Mouse (Mus musculus) ovary, postnatal 14 days (tissue): Measurements from ENCODE around the gene Vil1.
A peak's percentile ranks its signal among the peaks of the same experiment; 100 is the strongest.

Source experiments
- DNase-seq: peaks from one replicate; pipeline ENCODE4 v3.0.0; 2022; ENCODE audit warnings: low spot score

Gene Vil1

DNA sequence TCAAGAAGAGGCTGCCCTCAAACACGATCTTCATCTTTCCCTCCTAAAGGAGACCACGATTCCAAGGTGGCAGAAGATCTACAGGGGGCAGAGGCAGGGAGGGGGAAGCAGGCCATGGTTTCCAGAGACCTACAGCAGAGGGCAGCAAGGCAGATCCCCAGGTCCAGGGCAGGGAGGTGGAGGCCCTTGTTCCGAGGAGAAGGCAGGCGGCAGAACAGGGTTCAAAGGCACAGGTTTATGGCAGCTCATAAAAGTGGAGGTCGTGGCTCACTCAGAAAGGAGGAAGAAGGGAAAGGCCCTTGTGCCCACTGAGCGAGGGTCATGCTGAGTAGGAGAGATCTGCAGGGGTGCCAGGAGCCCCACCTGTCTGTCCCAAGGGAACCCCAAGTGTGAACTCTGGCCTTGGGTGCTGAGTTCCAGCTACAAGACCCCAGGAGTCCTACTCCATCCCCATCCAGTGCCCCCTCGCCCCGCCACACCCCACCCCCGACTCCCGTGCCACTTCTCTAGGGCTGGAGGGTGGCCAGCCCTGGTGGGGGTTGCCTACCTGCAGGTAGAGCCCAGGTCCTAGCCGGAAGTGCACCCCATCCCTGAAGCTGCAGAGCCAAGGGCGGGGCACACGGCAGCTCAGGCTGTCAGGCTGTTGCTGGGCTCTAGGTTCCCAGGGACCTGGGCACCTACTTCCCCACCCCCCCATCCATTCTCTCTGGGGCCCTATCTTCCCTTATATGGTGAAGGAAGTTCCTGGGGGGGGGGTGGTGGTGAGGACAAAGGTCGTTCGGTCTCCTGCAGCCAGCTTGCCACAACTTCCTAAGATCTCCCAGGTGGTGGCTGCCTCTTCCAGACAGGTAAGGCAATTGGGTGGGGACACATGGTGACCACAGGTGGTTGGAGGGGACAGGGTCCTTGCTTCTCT, at the start of gene Vil1:
Vil1 (plus strand) TSS at position 788 of the 916 bp plus-strand sequence.
- no peak for DNase-seq

DNA sequence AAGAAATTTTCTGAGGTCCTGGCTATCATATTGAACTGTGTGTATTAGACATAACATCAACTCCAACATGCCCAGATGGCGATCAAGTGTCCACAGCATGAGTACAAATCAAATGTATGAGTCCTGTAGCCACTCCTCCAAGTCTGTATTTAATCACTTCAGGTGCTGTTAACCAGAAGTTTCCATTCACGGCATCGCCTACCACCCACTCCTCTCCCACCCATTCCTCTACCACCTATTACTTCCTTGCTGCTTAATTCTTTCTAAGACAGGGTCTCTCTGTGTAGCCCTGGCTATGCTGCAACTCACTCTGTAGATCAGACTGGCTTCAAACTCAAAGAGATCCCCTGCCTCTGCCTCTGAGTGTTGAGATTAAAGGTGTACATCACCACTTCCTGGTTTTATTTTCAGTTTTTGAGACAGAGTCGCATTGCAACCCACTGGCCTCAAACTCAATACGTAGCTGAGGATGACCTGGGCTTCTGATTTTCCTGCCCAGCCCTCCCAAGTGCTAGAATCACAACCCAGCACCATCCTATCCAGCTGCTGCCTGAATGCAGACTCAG, 49.1 kb upstream of the Vil1 start:
- DNase-seq, result no peak

DNA sequence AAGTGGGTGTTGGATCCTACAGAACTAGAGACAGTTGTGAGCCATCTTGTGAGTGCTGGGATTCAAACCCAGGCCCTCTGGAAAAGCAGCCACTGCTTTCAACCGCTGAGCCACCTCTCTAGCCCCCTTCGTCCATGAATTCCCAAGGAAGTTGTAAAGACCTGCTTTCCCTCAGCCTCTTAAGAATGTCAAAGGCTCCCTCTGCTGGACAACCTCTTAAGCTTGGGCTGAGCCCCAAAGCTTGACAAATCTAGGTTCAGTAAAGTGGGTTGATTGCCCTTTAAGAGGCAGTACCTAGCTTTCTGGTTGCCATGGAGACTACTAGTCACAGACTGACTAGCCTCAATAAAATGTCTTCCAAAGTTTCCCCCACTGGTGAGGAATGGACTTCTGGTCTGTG, 47.4 kb upstream of the Vil1 start, which contains the start of gene Catip:
Catip (plus strand) TSS at position 297 of the 400 bp plus-strand sequence.
- peak; percentile 77 for DNase-seq

DNA sequence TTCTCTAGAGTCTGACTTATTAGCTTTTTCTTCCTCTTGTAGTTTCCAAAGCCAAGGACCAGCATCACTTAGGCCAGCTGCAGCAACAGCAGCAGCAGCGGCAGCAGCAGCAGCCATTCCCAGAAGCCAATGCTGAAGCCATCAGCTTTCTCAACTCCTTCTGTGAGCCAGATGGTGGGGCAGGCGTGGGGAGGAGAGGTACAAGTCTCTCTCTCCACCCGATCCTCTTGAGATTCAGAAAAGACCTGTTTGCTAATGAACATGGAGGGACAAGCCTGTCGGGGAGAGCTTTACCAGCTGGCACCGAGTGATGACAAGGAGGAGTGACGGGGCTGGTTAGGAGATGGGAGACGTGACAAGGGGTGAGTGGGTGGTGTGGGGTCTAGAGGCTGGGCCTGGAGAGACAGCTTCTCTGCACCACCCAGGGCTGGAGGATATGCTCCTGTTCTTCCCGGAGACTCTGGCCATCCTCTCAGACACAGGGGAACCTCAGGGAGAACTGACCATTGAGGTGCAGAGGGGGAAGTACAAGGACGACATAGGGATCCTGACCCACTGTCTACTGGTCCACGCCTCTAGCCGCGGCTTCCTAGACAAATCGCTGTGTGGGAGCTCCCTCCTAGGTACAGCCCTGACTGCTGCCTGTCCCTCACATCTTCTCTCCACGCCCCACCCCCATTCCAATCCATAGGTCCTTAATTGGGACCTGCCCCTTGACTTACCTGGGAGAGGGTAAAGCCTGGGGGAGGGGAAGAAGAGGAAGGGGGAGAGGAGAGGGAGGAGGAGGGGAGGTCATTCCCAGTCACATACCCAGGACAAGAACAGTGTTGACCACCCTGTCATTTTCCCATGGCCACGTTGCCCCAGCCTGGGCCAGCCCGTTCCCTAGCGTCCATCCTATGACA, 46.6 kb upstream of the Vil1 start:
- no peak for DNase-seq

DNA sequence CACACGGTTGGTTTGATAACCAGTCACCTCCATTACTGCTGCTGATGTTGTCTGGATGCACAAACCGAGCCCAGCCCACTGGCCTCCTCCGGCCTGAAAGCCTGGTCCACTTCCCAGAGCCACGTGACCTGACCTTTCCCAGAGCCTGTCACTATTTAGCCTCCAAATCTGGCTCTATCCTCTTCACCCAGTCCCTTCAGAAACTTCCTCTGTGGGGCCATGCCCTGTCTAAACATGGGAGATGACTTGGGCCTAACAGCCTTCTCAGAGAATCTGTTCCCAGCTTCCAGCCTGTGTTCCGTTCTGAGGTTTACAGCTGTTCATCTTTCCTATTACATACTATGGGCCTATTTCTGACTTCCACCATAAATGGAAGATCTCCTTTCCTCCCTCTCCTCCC, 45.7 kb upstream of the Vil1 start:
- DNase-seq, result no peak

DNA sequence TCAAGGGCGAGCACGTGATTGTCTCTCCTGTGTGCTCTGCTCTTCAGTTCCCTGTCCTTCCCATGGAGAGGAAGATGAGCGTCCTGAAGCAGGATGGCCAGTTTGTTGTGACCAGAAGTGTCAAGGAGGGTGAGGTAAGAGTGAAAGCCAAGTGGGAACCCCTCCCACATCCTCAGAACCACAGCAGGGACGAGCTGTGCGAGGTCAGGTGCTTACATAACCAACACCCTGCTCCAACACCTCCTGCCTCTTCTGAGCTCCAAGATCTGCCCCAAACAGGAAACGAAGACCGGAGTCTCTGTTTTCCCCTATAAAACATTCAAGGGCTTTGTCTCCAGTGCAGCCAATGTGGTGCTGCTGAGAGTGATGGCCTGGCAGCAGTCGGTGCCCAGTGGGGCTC, 44.9 kb upstream of the Vil1 start:
- DNase-seq, result no peak

DNA sequence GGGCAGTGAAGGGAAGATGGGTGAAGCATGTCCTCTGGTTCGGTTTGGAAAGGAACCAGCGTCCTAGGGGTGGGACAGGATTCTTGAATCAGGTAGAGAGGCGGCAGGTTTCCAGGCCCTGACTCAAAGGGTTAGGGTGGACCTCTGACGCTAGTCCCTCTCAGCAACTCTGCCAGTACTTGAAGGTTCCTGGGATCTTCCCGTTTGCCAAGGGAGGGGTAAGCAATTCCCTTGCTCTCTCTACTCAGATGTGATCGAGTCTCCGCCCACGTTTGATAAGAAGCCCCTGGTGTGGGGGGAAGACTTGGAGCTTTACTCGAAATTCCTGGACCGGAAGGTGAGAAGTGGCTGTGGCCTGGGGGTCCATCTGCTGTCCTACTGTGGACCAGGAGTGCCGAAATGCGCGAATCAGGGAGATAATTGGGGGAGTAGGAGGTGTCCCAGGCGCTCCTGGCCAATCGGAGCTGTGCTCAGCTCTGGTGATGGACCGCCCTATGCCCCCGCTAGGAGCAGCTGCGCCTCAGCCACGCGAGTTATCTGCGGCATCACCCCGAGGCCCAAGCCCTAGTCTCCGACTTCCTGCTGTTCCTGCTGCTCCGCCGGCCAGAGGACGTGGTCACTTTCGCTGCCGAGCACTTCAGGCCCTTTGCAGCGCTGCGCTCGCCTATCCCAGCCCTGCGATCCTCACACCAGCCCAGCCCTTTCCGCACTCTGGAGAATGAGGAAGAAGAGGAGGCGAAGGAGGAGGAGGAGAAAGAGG, 41.1 kb upstream of the Vil1 start:
- peak; percentile 41 for DNase-seq

DNA sequence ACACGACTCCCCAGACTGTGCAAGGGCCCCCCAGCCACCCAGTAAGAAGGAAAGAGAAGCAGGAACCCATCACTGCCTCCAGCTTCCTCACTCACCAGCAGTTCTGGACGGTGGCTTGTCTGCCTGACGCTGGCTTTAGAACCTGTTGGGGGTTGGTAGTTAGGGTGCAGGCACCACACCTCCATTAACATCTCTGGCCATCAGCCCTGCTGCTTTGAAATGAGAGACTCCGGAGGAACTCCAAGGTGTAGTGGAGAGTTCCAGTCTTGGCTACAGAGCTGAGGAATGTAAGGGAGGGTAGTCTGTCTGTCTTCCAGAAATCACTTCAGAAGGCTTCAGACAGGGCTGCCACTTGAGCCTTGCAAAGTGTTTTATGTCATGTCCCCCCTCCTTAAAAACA, 39.1 kb upstream of the Vil1 start:
- no peak for DNase-seq

DNA sequence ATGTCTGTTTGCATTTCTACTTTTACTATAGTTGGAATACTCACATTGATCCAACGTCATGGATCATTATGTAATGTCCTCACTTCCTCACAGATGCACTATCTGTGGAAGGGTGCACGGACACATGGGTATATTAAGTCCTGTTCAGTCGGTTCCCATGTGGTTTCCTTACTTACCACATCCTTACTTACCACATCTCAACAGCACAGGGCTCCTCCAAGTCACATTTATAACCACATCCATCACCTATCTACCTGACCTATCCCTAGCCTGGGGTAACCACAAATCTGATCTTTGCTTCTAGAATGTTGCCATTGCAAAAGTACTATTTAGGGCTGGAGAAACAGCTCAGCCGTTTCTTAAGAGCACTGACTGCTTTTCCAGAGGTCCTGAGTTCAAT, 35.8 kb upstream of the Vil1 start:
- no peak for DNase-seq

DNA sequence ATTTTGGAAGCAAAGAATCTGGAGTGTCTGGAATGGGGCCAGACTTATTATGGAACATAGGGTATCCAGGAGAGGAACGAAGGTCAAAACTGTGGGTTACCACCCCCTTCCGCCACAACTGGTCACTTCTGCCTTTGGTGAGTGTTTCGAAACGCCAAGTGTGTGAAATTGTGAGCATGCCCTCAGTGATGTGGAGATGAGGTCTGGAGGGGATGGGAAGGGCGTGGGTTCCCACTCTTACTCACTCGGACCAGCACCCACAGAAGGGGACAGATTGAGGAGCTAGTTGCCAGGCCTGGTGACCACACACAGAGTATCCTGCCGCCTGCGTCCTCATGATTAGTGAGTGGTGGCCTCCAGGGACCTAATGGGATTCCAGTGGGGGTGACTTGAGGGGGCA, 34.2 kb upstream of the Vil1 start, which contains the start of gene Slc11a1:
Slc11a1 (plus strand) TSS at position 216 of the 400 bp plus-strand sequence.
- DNase-seq, result no peak

DNA sequence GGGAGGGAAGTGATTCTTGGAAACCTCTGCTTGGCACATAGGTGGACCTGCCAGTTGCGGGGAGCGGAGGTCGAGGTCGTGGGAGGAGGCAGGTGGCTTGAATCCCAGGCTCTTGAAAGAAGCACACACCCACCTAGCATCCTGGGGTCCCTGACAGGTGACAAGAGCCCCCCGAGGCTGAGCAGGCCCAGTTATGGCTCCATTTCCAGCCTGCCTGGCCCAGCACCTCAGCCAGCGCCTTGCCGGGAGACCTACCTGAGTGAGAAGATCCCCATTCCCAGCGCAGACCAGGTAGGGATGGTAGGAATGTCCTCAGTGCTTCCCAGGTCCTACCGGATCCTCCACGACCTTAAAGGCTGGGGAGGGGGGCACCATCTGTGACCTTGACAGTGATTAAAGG, 33.6 kb upstream of the Vil1 start:
- DNase-seq, result no peak

DNA sequence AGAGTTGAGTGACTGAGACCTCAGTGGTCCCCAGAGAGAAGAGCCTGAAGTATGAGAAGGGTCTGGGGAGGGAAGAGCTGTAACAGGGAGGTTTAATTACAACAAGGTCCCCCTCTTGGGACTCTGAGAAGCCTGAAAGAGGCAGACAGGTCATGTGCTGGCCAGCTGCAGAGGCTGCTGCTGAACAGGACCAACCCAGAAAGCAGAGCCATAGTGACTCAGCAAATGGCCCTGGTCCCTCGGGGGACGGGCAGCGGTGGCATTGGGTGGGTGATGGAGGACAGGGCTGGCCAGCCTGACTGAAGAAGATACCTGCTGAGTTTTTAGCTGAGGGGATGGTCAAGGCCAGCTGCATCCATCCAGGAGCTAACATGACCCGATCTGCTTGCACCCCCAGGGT, 32.8 kb upstream of the Vil1 start:
- DNase-seq, result no peak

DNA sequence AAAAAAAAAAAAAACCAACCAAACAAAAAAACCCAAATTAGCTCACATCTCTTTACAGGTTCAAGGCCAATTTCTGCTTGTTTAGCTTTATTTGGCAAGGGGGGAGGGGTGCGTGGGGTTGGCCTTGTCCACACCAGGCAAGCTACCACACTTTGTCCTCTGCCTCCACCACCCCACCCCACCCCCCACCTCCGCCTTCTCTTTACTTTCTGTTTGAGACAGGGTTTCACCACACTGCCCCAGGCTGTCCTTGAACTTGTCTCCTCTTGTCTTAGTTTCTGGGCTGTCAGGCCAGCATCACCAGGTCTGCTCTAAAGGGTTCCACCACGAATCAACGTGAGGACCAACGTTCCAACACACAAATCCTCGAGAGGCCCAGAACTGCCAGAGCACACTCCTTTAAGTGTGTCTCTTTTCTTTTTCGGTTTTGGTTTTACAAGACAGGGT, 30.1 kb upstream of the Vil1 start:
- DNase-seq, result no peak

DNA sequence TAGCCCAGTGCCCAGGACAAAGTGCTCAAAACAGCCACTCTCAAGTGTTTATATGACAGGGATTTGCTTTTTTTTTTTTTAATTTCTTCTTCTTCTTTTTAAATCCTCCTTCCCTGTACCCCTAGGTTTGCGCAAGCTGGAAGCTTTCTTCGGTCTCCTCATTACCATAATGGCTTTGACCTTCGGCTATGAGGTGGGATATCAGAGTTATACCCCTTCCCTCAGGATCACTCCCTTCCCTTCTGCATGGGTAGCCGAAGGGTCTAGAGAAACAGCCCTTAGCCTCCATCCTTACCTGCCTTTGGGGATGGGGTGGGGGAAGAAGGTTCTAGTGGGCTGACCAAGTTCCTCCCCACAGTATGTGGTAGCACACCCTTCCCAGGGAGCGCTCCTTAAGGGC, 28.7 kb upstream of the Vil1 start:
- DNase-seq, result no peak

DNA sequence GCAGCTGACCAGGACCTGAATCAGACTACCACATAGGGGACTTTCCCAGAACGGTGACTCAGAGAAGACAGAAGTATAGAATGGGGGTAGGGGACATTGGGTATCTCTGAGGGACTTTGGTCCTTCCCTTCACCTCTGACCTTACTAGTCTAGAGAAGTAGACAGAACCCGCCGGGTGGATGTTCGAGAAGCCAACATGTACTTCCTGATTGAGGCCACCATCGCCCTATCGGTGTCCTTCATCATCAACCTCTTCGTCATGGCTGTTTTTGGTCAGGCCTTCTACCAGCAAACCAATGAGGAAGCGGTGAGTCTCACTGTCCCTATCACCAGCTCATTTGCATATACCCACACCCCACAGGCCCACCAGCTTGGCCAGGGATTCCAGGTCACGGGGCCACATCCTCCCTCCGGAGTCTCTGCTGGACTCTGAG, 27.6 kb upstream of the Vil1 start:
- DNase-seq, result no peak

DNA sequence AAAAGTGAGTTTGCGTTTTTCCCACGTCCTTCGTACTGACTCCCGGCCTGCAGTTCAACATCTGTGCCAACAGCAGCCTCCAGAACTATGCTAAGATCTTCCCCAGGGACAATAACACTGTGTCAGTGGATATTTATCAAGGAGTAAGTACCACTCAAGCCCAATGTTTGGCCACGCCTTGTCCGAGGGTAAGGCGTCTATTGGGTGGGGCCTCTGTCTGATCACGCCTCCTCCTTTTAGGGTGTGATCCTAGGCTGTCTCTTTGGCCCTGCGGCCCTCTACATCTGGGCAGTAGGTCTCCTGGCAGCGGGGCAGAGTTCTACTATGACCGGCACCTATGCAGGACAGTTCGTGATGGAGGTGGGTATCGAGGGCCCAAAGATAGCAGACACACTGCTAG, 25.8 kb upstream of the Vil1 start:
- DNase-seq, result no peak

DNA sequence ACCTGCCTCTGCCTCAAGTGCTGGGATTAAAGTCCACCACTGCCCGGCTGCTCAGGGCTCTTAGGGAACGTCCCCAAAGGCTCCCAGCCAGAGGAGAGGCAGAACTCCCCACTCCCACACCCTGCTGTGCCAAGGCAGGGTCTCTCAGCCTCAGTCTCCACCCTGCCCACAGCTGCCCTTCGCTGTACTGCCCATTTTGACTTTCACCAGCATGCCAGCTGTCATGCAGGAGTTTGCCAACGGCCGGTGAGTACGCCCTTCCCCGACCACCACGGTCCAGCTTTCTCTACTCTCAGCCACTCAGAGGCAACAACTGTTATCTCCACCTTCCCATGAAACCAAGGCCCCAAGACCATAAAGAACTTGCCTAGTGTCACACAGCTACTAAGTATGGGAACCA, 24.7 kb upstream of the Vil1 start:
- DNase-seq, result no peak

DNA sequence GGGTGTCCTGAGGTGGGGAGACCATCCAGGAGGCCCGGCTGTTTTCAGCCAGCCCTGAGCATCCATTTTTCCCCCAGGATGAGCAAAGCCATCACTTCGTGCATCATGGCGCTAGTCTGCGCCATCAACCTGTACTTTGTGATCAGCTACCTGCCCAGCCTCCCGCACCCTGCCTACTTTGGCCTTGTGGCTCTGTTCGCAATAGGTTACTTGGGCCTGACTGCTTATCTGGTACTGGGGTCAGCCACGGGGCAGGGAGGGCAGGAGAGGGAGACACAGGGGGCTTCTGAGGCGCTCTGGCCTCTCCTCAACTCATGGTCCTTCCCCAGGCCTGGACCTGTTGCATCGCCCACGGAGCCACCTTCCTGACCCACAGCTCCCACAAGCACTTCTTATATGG, 24.1 kb upstream of the Vil1 start:
- DNase-seq, result no peak

DNA sequence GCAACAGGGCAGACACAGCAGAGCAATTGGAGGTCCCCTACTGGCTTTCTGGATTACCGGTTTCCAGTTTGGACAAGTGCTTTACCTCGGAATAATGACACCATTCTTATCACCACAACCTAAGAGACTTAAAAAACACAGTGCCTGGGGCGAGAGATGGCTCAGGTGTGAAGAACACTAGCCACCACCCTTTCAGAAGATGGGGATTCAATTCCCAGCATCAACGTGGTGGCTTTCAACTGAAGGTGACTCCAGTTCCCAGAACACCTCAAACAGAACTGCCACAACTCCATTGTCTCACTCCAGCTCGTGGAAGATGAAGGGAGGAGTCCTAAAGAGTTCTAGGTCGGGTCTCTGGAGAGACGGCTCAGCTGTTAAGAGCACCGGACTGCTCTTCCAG, 23.6 kb upstream of the Vil1 start:
- no peak for DNase-seq

DNA sequence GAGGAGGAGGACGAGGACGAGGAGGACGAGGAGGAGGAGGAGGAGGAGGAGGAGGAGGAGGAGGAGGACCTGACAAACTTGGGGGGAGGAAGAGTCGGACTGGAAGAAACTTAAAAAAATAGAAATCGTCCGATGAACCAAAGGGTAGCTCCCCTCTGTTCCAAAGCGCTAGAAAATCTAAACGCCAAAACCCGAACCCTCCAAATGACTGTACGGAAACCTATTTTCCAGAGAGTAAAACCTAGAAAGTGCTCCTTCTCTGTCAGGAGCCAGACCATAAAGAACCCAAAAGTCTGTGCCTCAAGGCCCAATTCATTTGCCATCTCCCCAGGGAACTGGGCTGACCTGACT, 22.8 kb upstream of the Vil1 start:
- no peak for DNase-seq

DNA sequence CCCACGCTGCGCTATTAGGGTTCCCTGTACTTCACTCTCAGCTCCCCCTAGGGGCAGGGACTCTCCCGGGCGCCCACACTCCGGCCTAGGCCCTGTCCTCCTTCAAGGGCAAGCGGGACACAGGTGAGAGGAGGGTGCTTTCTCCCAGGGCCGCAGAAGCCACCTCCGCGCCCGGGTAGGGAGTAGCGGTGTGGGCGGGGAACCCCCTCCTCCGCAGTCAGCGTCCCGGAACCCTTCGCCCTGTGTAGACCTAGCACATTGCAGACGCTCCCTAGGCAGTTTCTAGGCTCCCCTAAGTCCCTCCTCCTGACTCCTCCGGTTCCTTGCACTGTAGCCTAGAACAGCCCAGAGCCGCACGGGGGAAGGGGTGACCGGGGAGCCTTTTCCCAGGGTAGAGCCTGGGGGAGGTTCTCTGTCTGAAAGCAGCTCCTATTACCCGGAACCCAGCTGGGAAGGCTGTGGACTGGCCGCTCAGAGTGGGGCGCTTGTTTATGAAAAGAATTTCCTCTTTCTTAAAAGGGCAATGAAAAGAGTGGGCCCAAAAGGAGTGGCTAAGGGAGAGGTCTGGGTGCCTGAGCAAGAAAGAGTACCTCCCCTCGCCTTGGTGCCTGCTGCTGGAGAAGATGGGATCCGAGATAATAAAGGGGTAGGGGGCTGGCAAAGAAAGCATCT, 22.3 kb upstream of the Vil1 start:
- peak; percentile 95 for DNase-seq
